Mouse (Mus musculus) thymus, adult 2 months (tissue): ENCODE measurements at regions not wholly inside any gene's neighbourhood (a gene's known extent, or its start where the extent isn't known, plus 50 kb on each side); places are given as distances from the start of the nearest gene placed in this dataset.

Source experiments
- CTCF ChIP-seq: fragments of 200-500 bp; IDR thresholded peaks from 2 replicates; pipeline ENCODE4 v1.5.1; 2012; ENCODE audit warnings: mild to moderate bottlenecking, control low read depth, low read length, moderate library complexity, borderline replicate concordance; ENCODE audit not compliant: control insufficient read depth, poor library complexity, insufficient read depth; ENCODE audit errors: extremely low read depth
- POLR2A ChIP-seq: fragments of 200-500 bp; IDR thresholded peaks from 2 replicates; pipeline ENCODE4 v1.6.1; 2012; ENCODE audit warnings: mild to moderate bottlenecking, low read length, control low read depth, moderate library complexity; ENCODE audit not compliant: control insufficient read depth, poor library complexity, insufficient read depth; ENCODE audit errors: extremely low read depth

DNA sequence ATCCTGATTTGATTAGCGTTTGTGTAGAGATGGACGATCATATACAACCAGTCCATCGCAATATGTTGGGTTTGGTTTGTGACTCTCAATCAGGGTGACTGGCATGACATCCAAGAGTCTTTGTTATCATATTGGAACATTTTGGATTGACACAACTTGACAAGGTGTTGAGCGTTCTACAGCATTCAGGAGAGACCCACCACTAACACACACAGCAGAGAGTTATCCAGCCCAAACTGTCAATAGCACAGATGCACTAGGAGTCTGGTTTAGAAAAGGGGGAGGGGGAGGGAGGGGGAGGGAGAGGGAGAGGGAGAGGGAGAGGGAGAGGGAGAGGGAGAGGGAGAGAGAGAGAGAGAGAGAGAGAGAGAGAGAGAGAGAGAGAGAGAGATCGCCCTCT lies 144.5 kb downstream of the Psat1 start:
- TF ChIP-seq CTCF (no peak), POLR2A (no peak)
